Mouse (Mus musculus): ENCODE results near the gene Zfp523. TPM values are rescaled to one million over a fixed set of nuclear protein-coding genes. Genes with fewer than 3 reads are reported as not detected.

Zfp523 gene
- polyA plus RNA-seq, 1 experiment from 2014 or later = 26.8 TPM

GRCm38 (mm10) chr17:28207591-28208313, 30.8 kb downstream of the Zfp523 start, which contains the start of gene Def6:
TSS of gene Def6 (plus strand) at chr17:28207778.
- peaks cover 4% of the 10 kb centered on the region for H3K4me1 ChIP-seq (ENCODE audit: control insufficient read depth, insufficient read depth, low read length)
- H3K27me3 ChIP-seq (ENCODE audit: control insufficient read depth, insufficient read depth, low read length) = no peaks in the 10 kb centered on the region
- H3K27ac ChIP-seq (replicated peaks; ENCODE audit: low read depth, low read length) = peak within 1 kb of the TSS; percentile 29
- no peaks in the 10 kb centered on the region for H3K36me3 ChIP-seq (replicated peaks; ENCODE audit: control insufficient read depth, insufficient read depth, low read depth, low read length)
- WGBS = 21% methylated on average over 26 of the region's 26 CpGs
- H3K4me2 ChIP-seq (ENCODE audit: low read depth, low read length) = peak within 1 kb of the TSS; percentile 47
- peak within 1 kb of the TSS; percentile 25 for H3K4me3 ChIP-seq (ENCODE audit: low read depth, low read length)
- ATAC-seq (replicated peaks; ENCODE audit: insufficient number of reproducible peaks, low FRiP score, low TSS enrichment, low read depth) (peak; percentile 73), DNase-seq (ENCODE audit: low spot score) (peak; percentile 90)
- H3K9me3 ChIP-seq (replicated peaks; ENCODE audit: control insufficient read depth, low read length) = no peaks in the 10 kb centered on the region
- peak within 1 kb of the TSS; percentile 48 for H3K9ac ChIP-seq (replicated peaks; ENCODE audit: low read length)

DNA sequence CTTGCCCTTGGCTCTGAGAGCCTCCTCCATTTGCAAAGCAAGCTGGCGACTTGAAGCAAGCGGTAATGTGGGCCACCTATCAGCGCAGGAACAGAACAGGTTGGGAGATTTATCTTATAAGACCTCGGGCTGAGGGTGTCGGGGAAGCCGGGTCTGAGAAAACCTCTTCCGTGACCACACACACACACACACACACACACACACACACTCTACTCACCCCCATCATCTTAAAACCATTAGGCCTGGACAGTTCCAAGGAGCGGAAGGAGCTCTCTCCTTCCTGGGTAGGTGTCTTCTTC, 31.3 kb downstream of the Zfp523 start:
- Histone ChIP-seq H3K9ac (replicated peaks; ENCODE audit: low read length) (peak overlapping the region; percentile 48; the same call in 1 of the 2 replicates), H3K9me3 (replicated peaks; ENCODE audit: control insufficient read depth, low read length) (no peaks in the 10 kb centered on the region), H3K27ac (replicated peaks; ENCODE audit: low read depth, low read length) (no peak overlapping the region), H3K36me3 (replicated peaks; ENCODE audit: control insufficient read depth, insufficient read depth, low read depth, low read length) (no peaks in the 10 kb centered on the region), H3K4me2 (ENCODE audit: low read depth, low read length) (peak overlapping the region; percentile 47; the same call in 1 of the 2 replicates), H3K4me3 (ENCODE audit: low read depth, low read length) (no peak overlapping the region), H3K4me1 (ENCODE audit: control insufficient read depth, insufficient read depth, low read length) (peaks cover 4% of the 10 kb centered on the region), H3K27me3 (ENCODE audit: control insufficient read depth, insufficient read depth, low read length) (no peaks in the 10 kb centered on the region)
- 72% methylated on average over 8 of the region's 8 CpGs for WGBS
- ATAC-seq (replicated peaks; ENCODE audit: insufficient number of reproducible peaks, low FRiP score, low TSS enrichment, low read depth) (no peak), DNase-seq (ENCODE audit: low spot score) (no peak)

DNA sequence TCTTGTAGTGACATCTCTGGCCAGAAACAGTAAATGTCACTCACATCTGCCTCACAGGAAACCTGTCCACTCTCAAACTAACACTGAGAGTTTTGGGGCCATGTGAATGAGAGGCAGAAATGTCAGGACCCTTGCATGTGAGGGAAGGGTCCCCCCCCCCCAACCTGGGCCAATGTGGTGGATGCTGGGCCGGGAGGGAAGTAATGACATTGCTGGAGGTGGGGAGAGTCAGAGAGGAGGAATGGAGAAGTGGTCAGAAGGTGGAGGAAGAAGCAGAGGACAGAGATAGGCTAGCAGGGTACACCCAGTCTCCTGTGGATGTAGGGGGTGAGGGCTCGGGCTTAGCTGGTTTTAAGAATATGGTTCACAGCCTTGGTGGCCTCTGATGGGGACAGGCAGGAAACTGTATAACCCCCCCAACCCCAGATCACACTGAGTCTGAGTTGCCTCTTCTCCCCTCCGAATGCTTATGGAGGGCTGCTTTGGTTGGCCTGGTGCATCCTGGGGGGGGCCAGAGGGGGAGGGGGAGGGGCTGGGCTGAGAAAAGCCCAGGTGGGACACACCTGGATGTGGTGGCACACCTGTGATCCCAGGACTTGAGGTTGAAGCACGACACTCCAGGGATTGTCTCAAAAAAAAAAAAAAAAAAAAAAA, 32.7 kb downstream of the Zfp523 start:
- no peaks in the 10 kb centered on the region for H3K9me3 ChIP-seq (replicated peaks; ENCODE audit: control insufficient read depth, low read length)
- H3K4me1 ChIP-seq (ENCODE audit: control insufficient read depth, insufficient read depth, low read length) = peaks cover 4% of the 10 kb centered on the region
- ATAC-seq (replicated peaks; ENCODE audit: insufficient number of reproducible peaks, low FRiP score, low TSS enrichment, low read depth) (no peak), DNase-seq (ENCODE audit: low spot score) (no peak)
- H3K4me3 ChIP-seq (ENCODE audit: low read depth, low read length) = no peak overlapping the region
- no peaks in the 10 kb centered on the region for H3K27me3 ChIP-seq (ENCODE audit: control insufficient read depth, insufficient read depth, low read length)
- 71% methylated on average over 4 of the region's 4 CpGs for WGBS
- no peak overlapping the region for H3K9ac ChIP-seq (replicated peaks; ENCODE audit: low read length)
- no peak overlapping the region for H3K4me2 ChIP-seq (ENCODE audit: low read depth, low read length)
- no peak overlapping the region for H3K27ac ChIP-seq (replicated peaks; ENCODE audit: low read depth, low read length)
- H3K36me3 ChIP-seq (replicated peaks; ENCODE audit: control insufficient read depth, insufficient read depth, low read depth, low read length) = no peaks in the 10 kb centered on the region

DNA sequence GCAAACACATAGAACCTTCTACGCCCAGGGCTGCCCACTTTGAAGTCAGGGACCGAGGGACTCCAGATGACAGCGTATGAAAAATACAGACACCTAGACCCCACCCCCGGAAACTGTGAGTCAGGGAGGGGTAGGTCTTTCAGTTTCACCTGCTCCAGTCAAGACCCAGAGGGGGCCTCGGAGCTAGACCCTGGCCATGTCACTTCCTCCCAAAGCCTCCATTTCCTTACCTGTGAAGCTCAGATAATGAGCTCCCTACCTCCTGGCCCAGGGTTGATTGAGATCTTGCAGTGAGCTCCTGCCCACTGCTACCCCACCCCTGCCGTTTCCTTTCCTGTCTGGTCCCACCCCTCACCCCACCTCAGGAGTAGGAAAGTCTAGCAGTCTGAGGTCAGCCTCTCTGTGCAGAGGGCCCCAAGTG, 35.0 kb downstream of the Zfp523 start:
- Histone ChIP-seq H3K9ac (replicated peaks; ENCODE audit: low read length) (no peak overlapping the region), H3K27ac (replicated peaks; ENCODE audit: low read depth, low read length) (no peak overlapping the region)
- ATAC-seq (replicated peaks; ENCODE audit: insufficient number of reproducible peaks, low FRiP score, low TSS enrichment, low read depth) = no peak

GRCm38 (mm10) chr17:28212391-28212790, 35.5 kb downstream of the Zfp523 start:
- Histone ChIP-seq H3K9me3 (replicated peaks; ENCODE audit: control insufficient read depth, low read length) (no peaks in the 10 kb centered on the region), H3K27ac (replicated peaks; ENCODE audit: low read depth, low read length) (no peak overlapping the region), H3K4me1 (ENCODE audit: control insufficient read depth, insufficient read depth, low read length) (peaks cover 4% of the 10 kb centered on the region), H3K27me3 (ENCODE audit: control insufficient read depth, insufficient read depth, low read length) (no peaks in the 10 kb centered on the region), H3K4me2 (ENCODE audit: low read depth, low read length) (no peak overlapping the region), H3K9ac (replicated peaks; ENCODE audit: low read length) (no peak overlapping the region), H3K36me3 (replicated peaks; ENCODE audit: control insufficient read depth, insufficient read depth, low read depth, low read length) (no peaks in the 10 kb centered on the region), H3K4me3 (ENCODE audit: low read depth, low read length) (no peak overlapping the region)
- ATAC-seq (replicated peaks; ENCODE audit: insufficient number of reproducible peaks, low FRiP score, low TSS enrichment, low read depth) (no peak), DNase-seq (ENCODE audit: low spot score) (no peak)
- 66% methylated on average over 9 of the region's 9 CpGs for WGBS

More for the DNA sequence above, 35.0 kb downstream of the Zfp523 start:
- Histone ChIP-seq H3K4me2 (ENCODE audit: low read depth, low read length) (no peak overlapping the region), H3K27me3 (ENCODE audit: control insufficient read depth, insufficient read depth, low read length) (no peaks in the 10 kb centered on the region), H3K4me1 (ENCODE audit: control insufficient read depth, insufficient read depth, low read length) (peaks cover 4% of the 10 kb centered on the region), H3K36me3 (replicated peaks; ENCODE audit: control insufficient read depth, insufficient read depth, low read depth, low read length) (no peaks in the 10 kb centered on the region), H3K4me3 (ENCODE audit: low read depth, low read length) (no peak overlapping the region), H3K9me3 (replicated peaks; ENCODE audit: control insufficient read depth, low read length) (no peaks in the 10 kb centered on the region)
- WGBS = 84% methylated on average over 6 of the region's 6 CpGs
- no peak for DNase-seq (ENCODE audit: low spot score)

GRCm38 (mm10) chr17:28213236-28213635, 36.3 kb downstream of the Zfp523 start:
- Histone ChIP-seq H3K27me3 (ENCODE audit: control insufficient read depth, insufficient read depth, low read length) (no peaks in the 10 kb centered on the region), H3K4me3 (ENCODE audit: low read depth, low read length) (no peak overlapping the region), H3K4me1 (ENCODE audit: control insufficient read depth, insufficient read depth, low read length) (no peaks in the 10 kb centered on the region; the same call in 1 of the 2 replicates), H3K27ac (replicated peaks; ENCODE audit: low read depth, low read length) (no peak overlapping the region), H3K36me3 (replicated peaks; ENCODE audit: control insufficient read depth, insufficient read depth, low read depth, low read length) (no peaks in the 10 kb centered on the region), H3K9me3 (replicated peaks; ENCODE audit: control insufficient read depth, low read length) (no peaks in the 10 kb centered on the region), H3K9ac (replicated peaks; ENCODE audit: low read length) (no peak overlapping the region), H3K4me2 (ENCODE audit: low read depth, low read length) (no peak overlapping the region)
- ATAC-seq (replicated peaks; ENCODE audit: insufficient number of reproducible peaks, low FRiP score, low TSS enrichment, low read depth) = no peak
- 31% methylated on average over 4 of the region's 4 CpGs for WGBS
- peak; percentile 12 for DNase-seq (ENCODE audit: low spot score)

DNA sequence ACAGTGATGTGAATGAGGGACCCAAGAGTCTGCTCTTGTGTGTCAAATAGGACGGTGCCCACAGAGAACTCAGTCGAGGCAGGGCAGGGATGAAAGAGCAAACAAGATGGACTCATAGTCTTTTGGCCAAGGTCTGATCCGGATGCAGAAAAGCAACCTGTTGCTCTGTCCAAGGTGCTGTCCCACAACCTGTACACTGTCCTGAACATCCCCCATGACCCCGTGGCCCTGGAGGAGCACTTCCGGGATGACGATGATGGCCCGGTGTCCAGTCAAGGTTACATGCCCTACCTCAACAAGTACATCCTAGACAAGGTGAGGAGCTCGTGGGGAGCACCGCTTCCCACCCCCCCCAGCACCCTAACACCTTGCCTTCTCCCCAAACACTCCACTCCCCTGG, 39.9 kb downstream of the Zfp523 start:
- no peaks in the 10 kb centered on the region for H3K9me3 ChIP-seq (replicated peaks; ENCODE audit: control insufficient read depth, low read length)
- H3K27me3 ChIP-seq (ENCODE audit: control insufficient read depth, insufficient read depth, low read length) = no peaks in the 10 kb centered on the region
- H3K4me3 ChIP-seq (ENCODE audit: low read depth, low read length) = no peak overlapping the region
- no peak overlapping the region for H3K9ac ChIP-seq (replicated peaks; ENCODE audit: low read length)
- 84% methylated on average over 9 of the region's 9 CpGs for WGBS
- DNase-seq (ENCODE audit: low spot score) = no peak
- ATAC-seq (replicated peaks; ENCODE audit: insufficient number of reproducible peaks, low FRiP score, low TSS enrichment, low read depth) = no peak
- no peak overlapping the region for H3K27ac ChIP-seq (replicated peaks; ENCODE audit: low read depth, low read length)
- no peaks in the 10 kb centered on the region; the same call in 1 of the 2 replicates for H3K4me1 ChIP-seq (ENCODE audit: control insufficient read depth, insufficient read depth, low read length)
- H3K36me3 ChIP-seq (replicated peaks; ENCODE audit: control insufficient read depth, insufficient read depth, low read depth, low read length) = no peaks in the 10 kb centered on the region
- H3K4me2 ChIP-seq (ENCODE audit: low read depth, low read length) = no peak overlapping the region

All from embryonic facial prominence, embryonic 11.5 days (tissue).